18 mouse cellular contexts compared by ENCODE assay signal in genomic region chr13:56488012-56488411, GRCm38 (mm10). TPM values are rescaled to one million over a fixed set of nuclear protein-coding genes. Genes with fewer than 3 reads are reported as not detected.
DNase-seq lines count a peak whose midpoint lies in the region.
"Had no signal": no experiment of that assay in that cellular context is flagged by ENCODE, and none has a peak within 500 bp of the region (broad histone marks: within the 10 kb centered on the region; RNA-seq: fewer than 3 reads in every experiment).

No protein-coding gene starts in this region.

- peak; percentile 31 for DNase-seq in urinary bladder, postnatal 14 days (ENCODE audit: low spot score)
- no peak for DNase-seq in urinary bladder, postnatal 10 days (ENCODE audit: low spot score)
- DNase-seq in CD4-positive, CD25-positive, alpha-beta regulatory T cell, adult 2 months (ENCODE audit: low read depth, low spot score) = peak; percentile 37
- DNase-seq in brain, adult 2 months (ENCODE audit: low read depth, low spot score) = peak; percentile 18
- DNase-seq in natural killer cell, adult 2 months (ENCODE audit: low spot score in 2 of 2) = no peak
- DNase-seq in adipocyte (ENCODE audit: low spot score) = no peak
- DNase-seq in left cerebral cortex, adult 18-20 months (ENCODE audit: low spot score in 2 of 2) = no peak
- DNase-seq: adrenal gland, postnatal 10 days; cerebellum, adult 18-20 months; cerebellum, adult 9-11 months; cerebellum, postnatal 36 days; forebrain, postnatal 0 days; gastrocnemius, postnatal 14 days; heart, postnatal 36 days; kidney, adult 2 months had no signal

RNA-seq across cellular contexts. Expression of gene Il9, which starts 6.0 kb away (rescaled TPM):
- not detected for total RNA-seq in left cerebral cortex, adult 18-20 months (2021)
- total RNA-seq: adrenal gland, postnatal 10 days; forebrain, postnatal 0 days; gastrocnemius, adult 18-20 months; gastrocnemius, postnatal 14 days; heart, postnatal 36 days; hindbrain, postnatal 0 days; MEL had no signal

RNA-seq across cellular contexts. Expression of gene Fbxl21, which starts 34.3 kb away (rescaled TPM):
- 10 to 100 TPM; 10.5 to 10.6 TPM for total RNA-seq in left cerebral cortex, adult 18-20 months (2021)
- total RNA-seq: MEL had no signal

RNA-seq across cellular contexts. Expression of gene Slc25a48, which starts 49.9 kb away (rescaled TPM):
- total RNA-seq in left cerebral cortex, adult 18-20 months (2021) = under 1 TPM in 1 of 2 experiments, not detected in 1; 0.23 TPM
- total RNA-seq: forebrain, postnatal 0 days; gastrocnemius, adult 18-20 months; hindbrain, postnatal 0 days; MEL had no signal

Comparison
In these comparisons a context has a peak if more than half of its experiments do, and no peak if none do; other contexts are left out.
1. DNase-seq: peak in urinary bladder, postnatal 14 days (single experiment), CD4-positive, CD25-positive, alpha-beta regulatory T cell, adult 2 months (single experiment) and brain, adult 2 months (single experiment); none in urinary bladder, postnatal 10 days (single experiment), natural killer cell, adult 2 months (0 of 2), adipocyte (single experiment) and left cerebral cortex, adult 18-20 months (0 of 2).